Mouse (Mus musculus): ENCODE results near the gene Tmbim1.
"Not testable (repeated sequence)": the region's sequence is repeated elsewhere in the genome, so short reads cannot be mapped to it uniquely, and the experiment has no call there.

The Tmbim1 gene

DNA sequence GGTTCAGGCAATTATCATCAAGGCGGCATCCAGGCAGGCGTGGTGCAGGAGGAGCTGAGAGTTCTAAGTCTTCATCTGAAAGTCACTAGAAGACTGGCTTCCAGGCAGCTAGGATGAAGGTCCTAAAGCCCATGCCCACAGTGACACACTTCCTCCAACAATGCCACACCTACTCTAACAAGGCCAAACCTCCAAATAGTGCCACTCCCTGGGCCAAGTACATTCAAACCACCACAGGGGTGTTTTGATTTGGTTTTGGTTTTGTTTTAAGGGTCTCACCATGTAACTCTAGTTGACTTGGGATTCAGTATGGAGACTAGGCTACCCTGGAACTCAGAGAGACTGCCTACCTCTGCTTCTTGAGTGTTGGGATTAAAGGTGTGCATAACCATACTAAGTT lies at the start of gene Tmbim1:
TSS of gene Tmbim1 (minus strand) at position 101 of the 400 bp plus-strand sequence.
- in situ Hi-C loops (cut with MseI, MboI) = no loop called here

DNA sequence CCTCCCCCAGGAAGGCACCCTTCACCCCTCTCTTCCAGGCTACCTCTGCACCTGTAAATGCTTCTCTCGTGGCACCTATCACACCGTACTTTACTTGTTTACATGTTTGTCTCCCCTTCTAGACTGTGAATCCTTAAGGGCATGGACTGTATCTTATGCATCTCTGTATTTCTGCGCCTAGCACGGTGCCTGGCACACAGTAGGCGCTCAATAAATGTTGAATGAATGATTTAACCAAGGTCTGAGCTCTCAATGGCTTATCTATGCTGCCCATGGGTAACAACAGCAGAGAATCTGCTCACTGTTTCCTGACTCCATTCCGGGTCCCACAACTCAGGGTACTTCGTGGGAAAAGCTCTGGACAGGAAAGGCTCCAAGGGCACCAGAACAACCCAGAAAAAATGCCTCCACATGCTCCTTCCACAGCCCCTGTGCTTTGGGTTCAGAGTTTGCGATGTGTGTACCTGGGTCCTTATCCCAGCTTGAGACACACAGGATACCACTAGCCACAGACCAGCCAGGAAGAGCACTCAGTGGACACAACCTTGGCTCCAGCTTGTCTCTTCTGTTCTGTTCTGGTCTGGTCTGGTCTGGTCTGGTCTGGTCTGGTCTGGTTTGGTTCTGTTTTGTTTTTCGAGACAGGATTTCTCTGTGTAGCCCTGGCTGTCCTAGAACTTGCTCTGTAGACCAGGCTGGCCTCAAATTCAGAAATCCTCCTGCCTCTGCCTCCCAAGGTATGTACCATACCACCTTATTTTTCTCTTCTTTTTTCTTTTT lies 48.2 kb upstream of the Tmbim1 start:
- in situ Hi-C loops (cut with MseI, MboI) = no loop called here

DNA sequence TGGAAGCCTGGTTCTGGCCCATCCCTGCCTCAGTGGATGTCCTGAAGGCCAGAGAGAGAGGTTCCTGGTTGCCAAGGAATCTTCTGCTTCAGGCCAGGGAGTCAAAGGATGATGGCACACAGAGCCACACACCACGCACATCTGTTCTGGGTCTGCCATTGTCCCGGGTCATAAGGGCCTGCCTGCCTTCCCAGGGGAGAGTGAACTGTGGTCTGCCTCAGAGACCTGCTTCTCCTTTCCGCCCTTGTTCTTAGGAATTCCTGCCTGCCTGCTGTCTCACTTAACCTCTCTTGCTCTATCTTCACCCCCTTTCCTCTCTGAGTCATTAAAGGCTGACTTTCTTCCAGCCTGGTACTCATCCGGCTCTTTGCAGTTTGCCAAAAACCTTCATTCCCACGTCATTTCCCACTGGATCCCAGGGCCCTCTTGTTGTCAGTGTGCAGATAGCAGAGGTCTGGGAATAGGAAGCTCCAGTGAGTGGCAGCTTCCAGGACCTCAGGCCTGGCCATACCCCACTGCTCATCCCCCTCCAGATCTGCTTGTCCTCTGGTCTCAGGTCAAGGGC lies 47.2 kb upstream of the Tmbim1 start:
- in situ Hi-C loops (cut with MseI, MboI) = no loop called here

DNA sequence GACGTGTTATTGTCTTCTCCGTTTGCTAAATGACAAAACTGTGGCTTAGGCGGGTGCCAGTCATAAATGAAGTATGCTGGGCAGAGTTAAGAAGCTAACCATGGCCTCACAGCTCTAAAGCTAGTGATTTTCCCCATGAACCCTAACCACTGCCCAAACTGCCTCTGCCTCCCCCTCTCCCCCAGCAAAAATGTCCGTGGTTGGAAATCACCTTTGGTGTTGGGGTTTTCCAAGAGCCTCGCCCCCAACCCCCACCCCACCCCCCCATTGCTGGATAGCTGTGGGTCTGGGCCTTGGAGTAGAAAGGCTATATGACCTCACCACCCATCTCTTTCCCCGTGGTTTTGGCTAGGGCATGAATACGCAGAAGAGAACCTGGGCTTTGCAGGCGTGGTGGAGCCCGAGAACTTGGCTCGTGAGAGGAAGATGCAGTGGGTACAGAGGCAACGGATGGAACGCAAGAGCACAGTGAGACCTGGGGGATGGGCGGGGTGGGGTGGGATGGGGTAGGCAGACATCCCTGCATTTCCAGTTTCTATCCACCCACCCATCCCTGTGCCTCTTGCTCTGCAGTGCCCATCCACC lies 45.9 kb upstream of the Tmbim1 start:
- in situ Hi-C loops (cut with MseI, MboI) = no loop called here

DNA sequence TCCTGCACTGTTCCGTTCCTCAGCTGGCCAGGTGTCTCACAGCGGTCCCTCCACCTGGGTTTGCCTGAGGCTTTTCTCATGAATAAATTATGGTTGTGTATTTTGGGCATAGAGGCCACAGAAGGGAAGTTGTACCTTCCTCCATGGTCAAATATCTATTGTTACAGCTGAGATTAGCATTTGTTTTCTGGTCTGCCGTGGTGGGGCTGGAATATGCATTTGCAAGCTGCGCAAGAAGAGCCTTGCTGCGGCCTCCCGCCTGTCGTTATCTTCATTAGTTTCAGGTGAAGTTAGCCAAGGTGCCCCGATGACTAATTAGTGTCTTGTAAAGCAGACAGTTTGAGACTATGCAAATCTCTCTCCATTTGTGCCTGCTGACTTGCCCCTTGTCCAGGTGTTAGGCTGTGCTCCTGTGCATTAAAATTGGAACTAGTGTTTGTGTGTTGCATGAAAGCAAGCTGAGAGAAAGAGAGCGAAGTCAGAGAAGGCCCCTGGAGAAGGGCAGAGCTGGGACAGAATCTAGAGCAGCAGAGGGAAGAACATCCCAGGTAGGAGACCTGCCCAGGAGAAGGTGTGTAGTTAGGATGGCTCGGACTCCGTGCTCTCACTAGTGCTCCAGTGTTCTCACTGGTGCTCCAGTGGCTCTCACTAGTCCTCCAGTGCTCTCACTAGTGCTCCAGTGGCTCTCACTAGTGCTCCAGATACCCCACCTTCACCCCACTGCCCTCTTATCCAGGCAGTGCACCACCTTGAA lies 38.9 kb upstream of the Tmbim1 start:
- in situ Hi-C loops (cut with MseI, MboI) = no loop called here

GRCm38 (mm10) chr1:74343161-74343560 lies 37.7 kb upstream of the Tmbim1 start:
- in situ Hi-C loops (cut with MseI, MboI) = no loop called here

DNA sequence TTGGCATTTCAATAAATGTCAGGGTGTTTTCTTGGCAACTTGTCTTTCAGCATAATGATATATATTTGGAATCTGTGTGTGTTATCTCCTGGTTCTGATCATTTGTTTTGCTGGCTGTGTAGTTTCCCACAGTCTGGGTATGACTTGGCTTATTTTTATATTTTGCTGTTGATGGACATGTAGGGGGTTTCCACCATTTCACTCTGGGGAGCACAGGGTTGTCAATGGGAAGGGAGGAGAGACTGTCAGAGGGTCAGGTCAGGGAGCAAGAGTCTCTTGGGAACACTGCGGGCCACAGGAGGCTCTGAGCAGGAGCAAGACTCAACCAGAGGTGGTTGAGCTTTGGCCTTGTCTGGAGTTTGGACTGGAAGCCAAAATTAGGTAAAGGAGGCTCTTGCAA lies 36.9 kb upstream of the Tmbim1 start:
- in situ Hi-C loops (cut with MseI, MboI) = no loop called here

- in situ Hi-C loops (cut with MseI, MboI) = no loop called here
These were observed 36.5 kb upstream of the Tmbim1 start for GRCm38 (mm10) chr1:74341898-74342297.

DNA sequence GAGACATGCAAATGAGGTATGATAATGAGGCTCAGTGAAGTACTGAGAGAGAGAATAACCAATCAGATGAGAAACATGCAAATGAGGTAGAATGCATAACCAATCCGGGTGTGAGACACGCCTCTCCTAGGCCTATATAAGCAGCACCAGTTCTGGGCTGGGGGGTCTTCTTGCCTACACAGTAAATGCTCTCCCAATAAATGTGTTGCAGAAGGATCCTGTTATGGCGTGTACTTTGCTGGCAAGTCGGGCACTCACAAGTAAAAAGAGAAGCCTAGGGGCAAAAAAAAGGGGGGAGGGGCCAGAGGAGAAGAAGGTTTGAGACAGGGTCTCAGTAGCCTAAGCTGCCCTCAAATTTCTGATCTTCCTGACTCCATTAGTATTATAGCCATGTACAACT lies 35.6 kb upstream of the Tmbim1 start:
- in situ Hi-C loops (cut with MseI, MboI) = not testable (repeated sequence)

DNA sequence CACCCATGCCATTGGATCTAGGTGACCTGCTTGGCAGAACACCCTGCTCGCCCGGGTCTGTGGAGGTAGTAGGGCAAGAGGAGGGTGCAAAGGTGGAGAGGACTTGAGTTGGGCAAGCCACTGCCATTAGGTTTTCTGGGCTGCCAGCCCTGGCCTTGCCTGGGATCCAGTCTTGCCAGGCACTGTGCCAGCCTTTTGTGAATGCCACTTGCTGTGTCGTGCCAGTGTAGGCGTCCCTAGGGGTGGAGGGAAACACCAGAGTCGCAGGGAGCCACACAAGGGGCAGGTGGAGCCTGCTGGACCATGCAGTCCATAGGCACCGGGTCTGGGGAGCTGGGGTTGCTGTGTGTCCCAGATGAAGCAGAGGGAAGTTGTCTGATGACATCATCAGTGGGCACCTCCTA lies 34.9 kb upstream of the Tmbim1 start:
- in situ Hi-C loops (cut with MseI, MboI) = no loop called here

- in situ Hi-C loops (cut with MseI, MboI) = no loop called here
These were observed 34.5 kb upstream of the Tmbim1 start for GRCm38 (mm10) chr1:74339917-74340316.

GRCm38 (mm10) chr1:74338626-74339025 lies 33.2 kb upstream of the Tmbim1 start:
- in situ Hi-C loops (cut with MseI, MboI) = no loop called here

DNA sequence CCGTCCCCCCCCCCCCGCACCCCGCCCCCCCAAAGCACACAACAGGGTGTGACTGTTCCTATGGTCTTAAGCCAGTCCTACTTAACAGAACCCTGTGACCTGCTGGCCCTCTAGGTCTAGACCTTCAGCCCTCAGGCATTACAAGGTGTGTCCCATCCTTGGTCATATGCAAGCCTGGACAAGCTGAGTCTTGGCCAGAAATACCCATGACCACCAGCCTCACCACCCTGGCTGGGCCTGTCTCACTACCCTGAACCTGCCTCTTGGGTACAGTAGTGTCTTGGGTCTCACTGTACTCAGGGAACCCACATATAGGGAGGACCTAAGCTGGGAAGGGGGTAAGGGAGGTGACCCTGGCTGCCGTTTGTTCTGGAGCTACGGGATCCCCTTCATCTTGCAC lies 32.6 kb upstream of the Tmbim1 start:
- in situ Hi-C loops (cut with MseI, MboI) = no loop called here

GRCm38 (mm10) chr1:74337241-74337771 lies 31.9 kb upstream of the Tmbim1 start:
- in situ Hi-C loops (cut with MseI, MboI) = no loop called here

GRCm38 (mm10) chr1:74335436-74336170 lies 30.2 kb upstream of the Tmbim1 start:
- in situ Hi-C loops (cut with MseI, MboI) = no loop called here

DNA sequence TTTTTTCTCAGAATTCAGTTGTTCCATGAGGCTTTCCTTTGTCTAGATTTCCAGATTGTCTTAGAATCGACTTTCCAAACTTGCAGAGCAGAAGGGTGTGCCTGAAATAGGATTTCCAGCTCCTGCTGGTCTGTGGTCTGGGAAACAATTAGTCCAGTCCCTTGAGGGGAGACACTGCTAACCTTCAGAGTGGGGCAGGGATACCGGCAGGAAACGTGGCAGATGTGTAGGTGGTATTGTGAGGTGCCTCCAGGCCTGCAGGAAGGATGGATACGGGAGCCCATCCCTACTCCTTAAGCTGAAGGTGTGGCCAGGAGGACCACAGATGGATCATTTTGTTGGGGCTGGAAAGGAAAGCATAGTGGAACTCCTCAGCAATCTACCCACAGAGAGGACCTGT lies 29.6 kb upstream of the Tmbim1 start:
- in situ Hi-C loops (cut with MseI, MboI) = no loop called here

- in situ Hi-C loops (cut with MseI, MboI) = no loop called here
These were observed 29.2 kb upstream of the Tmbim1 start for GRCm38 (mm10) chr1:74334607-74335006.

GRCm38 (mm10) chr1:74332930-74333329 lies 27.5 kb upstream of the Tmbim1 start:
- in situ Hi-C loops (cut with MseI, MboI) = no loop called here

- in situ Hi-C loops (cut with MseI, MboI) = no loop called here
These were observed 26.9 kb upstream of the Tmbim1 start for GRCm38 (mm10) chr1:74332241-74332763.

- in situ Hi-C loops (cut with MseI, MboI) = no loop called here
These were observed 25.7 kb upstream of the Tmbim1 start for GRCm38 (mm10) chr1:74331046-74331681.
